Mouse (Mus musculus): ENCODE measurements around the gene Mlh3.
A peak's percentile ranks its signal among the peaks of the same experiment; 100 is the strongest.

GRCm38 (mm10) chr12:85190290-85190689 lies 80.1 kb downstream of the Mlh3 start:
- TF ChIP-seq MYC (IDR thresholded peaks at IDR 0.05; ENCODE audit: low read depth, low read length) (no peak; the same call in 1 of the 2 replicates), CTCF (IDR thresholded peaks at IDR 0.05 in 2 of 3, conservative IDR thresholded peaks at IDR 0.05 in 1 of 3; ENCODE audit: control insufficient read depth in 1 of 3, insufficient read depth in 1 of 3, low read depth in 2 of 3, low read length in 3 of 3, poor library complexity in 1 of 3, severe bottlenecking in 1 of 3) (no peak), POLR2AphosphoS2 (IDR thresholded peaks at IDR 0.05; ENCODE audit: low read length) (no peak), POLR2A (IDR thresholded peaks at IDR 0.05; ENCODE audit: control insufficient read depth in 1 of 2, insufficient read depth in 1 of 2, low read depth in 1 of 2, low read length in 2 of 2, poor library complexity in 1 of 2) (peak in 1 of 2 experiments; percentile 59; a peak in 2 of 4 replicates)
